Mouse (Mus musculus) fat pad, adult 2 months (tissue): ENCODE measurements around the gene Cfap45.

ENCODE experiments used
- DNase-seq: peaks from one replicate; pipeline ENCODE4 v3.0.0-alpha.2; 2011; ENCODE audit warnings: low read depth, low spot score; ENCODE audit errors: extremely low read depth

The Cfap45 gene

GRCm38 (mm10) chr1:172493516-172493915 lies 27.1 kb upstream of the Cfap45 start:
- DNase-seq = no peak

- DNase-seq = no peak
These were observed 24.6 kb upstream of the Cfap45 start for GRCm38 (mm10) chr1:172496030-172496429.

DNA sequence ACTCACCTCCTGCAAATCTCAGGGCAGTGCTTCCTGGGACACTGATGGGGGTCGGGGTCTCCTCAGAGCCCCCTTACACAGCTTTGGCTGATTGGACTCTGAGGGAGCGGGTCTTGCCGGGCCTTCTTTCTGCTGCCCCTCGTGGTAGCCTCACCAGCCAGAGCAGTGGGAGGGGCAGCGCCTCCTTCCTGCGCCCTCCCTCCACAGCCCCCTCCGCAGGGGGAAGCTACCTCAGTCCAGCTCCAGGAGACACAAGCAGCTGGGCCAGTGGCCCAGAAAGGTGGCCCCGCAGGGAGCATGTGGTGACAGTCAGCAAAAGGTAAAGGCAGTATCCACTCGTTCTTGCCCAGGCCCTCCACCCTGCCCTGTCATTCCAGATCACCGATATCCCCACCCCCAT lies 23.2 kb upstream of the Cfap45 start:
- no peak for DNase-seq

- DNase-seq = no peak
These were observed 20.7 kb upstream of the Cfap45 start, which contains the start of gene Tagln2 for GRCm38 (mm10) chr1:172499765-172500441. Tagln2 (plus strand) TSS chr1:172500047.

GRCm38 (mm10) chr1:172500451-172501370 lies 19.9 kb upstream of the Cfap45 start:
- no peak for DNase-seq

DNA sequence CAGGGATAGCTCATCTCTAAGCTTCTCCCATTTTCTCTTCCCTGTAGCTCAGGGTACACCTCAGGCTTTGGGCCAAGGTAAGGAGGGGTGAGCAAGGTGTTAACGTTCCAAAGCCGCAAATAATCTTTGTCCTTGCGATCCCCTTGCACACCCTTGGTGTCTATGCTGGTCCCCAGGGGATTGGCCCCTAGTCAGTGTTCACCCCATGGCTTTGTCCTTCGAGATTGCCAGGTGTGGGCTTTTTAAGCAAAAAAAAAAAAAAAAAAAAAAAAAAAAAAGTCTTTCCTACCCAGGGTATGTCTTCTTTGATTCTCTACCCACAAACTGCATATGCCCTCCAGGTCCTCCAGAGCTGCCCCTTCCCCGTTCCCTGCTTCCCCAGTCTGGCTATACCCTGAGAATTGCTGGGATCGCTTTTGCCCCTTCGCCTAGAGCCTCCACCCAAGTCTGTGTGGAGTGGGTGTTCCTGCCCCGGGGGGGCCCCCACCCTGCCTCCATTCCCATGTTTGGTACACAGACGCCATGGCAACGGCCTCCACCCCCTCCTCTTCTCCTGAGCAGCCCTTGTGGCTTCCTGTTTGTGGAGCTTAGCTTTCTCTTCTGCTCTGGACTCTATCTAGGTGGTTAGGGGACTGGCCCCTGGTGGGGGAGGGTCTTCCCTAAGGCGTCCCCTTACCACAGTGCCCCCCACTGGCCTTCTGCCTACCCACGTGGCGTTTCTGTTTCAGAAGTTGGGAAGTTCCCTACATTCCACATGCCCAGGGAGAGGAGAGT lies 19.0 kb upstream of the Cfap45 start:
- DNase-seq = no peak

DNA sequence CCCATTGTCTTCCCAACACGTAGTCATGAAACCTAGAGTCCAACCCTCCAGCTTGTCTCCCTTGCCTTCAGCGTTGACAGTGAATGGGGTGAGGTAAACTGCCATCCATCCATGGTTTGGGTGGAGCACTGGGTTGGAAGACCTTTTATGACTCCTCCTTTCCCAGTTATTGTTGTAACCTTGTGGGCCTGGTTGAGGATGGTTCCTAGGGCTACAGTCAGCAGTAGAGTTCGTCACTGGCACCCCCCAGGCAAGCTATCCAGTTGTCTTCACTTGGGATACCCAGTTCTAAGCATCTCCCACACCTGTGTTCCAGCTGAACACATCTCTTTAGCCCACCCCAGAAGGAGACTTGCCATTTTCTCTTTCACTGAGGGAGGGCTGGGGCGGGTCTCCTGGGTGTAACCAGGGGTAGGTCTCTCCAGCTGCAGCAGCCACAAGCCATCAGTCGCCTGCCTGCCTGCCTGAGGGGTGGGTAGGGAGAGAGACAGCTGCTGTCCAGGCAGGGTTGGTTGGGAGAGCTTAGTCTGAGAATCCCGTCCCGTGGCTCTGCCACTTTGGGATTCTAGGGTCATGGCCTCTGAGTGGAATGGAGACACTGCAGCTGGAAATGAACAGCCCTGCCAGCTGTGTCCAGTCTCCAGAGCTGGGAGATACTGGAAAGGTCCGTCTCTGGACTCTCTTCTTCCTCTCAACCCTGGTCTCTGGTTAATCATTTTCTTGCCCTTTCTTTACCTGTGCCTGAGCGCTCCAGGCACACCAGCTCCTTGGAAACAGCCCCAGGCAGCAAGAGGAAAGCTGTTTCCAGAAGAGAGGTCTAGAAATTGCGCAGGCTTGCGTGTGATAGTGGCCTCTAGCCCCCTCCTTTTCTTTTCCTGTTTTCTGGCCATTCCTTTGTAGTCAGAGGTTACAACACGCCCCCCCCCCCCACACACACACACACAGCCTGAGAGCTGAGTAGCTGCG lies 18.2 kb upstream of the Cfap45 start:
- no peak for DNase-seq

DNA sequence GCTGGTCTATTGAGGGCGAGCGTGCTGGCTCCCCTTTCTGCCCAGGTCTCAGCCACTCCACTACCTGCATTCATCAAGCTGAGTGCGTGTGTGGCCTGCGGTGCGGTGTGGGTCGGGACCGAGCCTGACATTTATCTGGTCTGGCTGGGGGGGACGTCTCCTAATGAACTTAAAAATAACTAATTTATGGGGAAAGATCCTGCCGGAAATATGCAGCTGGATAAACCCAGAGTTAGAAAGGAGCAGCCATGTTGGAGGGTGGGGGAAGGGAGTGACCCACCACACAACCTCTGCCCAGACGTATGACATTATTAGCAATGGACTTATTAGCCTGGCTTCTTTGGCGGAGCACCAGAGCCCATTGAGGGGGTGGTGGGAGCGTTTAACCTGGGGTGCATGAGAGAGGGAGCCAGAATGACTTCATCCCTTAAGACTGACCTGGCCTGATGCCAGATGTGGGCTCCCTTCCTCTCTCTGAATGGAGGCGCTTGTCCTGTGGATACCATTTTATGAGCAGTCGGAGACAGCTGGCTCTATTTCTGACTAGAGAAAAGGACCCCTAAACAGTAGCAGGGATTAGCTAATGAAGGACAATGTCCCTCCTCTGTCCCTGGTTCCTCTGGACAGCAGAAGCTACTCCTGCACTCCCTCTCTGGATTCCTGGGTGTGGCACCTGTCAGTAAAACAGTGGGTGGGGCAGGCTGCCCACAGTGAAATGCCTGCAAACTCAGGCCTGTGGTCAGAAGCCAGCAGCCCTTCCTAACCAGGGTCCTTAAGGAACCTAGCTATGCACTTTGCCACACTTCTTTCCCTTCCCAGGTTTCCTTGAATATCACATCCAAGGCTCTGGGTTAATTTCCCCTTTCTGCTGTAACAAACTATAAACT lies 17.2 kb upstream of the Cfap45 start:
- no peak for DNase-seq

DNA sequence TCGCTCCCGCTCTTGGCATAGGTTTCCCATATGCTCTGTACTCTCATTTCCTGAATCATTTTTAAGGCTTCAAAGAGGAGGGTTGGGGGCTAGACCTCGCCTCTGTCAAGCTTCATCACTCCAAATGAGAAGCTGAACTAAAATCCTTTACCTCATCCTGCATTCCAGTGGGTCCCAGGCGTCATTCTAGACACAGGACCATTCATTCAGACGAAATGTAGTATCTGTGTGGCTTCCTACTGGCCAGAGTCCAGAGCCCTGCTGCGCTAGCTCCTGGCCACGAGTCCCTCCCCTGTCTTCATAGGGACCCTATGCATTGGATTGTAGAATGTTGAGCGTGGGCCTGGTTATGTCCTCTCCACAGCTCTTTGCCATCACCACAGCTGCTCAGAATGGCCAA lies 15.8 kb upstream of the Cfap45 start:
- DNase-seq = no peak

- DNase-seq = no peak
These were observed 13.6 kb upstream of the Cfap45 start for GRCm38 (mm10) chr1:172507001-172507400.

GRCm38 (mm10) chr1:172507701-172508100 lies 12.9 kb upstream of the Cfap45 start:
- no peak for DNase-seq

DNA sequence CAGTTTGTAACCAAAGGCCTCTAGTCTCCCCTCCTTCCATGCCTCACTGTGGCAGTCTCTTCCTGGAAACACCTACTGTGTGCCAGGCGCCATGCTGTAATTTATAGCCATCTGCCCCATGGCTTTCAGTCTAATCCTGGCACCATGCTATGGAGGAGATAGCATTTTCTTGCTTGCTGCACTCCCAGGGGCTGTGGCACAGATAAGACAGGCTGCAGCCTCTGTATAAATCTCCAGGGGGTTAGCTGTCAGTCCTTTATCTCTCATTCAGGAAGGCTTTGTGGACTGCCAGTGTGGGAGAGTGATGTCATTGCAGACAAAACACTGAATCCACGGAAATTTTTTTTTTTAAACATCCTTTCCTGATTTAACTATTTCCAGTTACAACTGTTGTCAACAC lies 12.4 kb upstream of the Cfap45 start:
- DNase-seq = no peak

GRCm38 (mm10) chr1:172509235-172509634 lies 11.4 kb upstream of the Cfap45 start:
- DNase-seq = no peak

- no peak for DNase-seq
These were observed 10.6 kb upstream of the Cfap45 start for GRCm38 (mm10) chr1:172509983-172510382.

DNA sequence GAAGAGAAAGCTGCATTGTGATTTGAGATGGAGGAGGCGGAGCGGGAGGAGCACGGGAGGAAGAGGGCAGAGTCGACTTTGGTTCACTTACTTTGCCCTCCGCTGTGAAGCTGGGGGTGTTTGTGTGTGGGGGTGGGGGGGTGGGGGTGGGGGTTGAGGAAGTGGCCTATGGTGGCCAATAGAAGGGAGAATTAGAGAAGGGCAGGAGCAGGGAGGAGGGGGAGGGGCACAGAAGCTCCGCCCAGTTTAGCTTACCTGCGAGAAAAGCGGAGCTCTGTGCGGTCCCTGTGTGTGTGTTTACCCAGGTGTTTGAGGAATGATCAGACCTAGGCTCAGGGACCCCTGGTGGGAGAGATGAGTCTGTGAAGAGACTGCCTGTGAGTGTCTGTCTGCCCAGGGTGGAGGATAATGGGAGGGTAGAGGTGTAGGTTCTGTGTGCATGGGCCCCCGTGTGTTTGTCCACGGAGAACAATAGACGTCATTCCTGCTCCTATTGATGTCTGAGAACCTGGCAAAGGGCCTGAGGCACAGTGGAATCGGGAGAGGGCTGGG lies 10.1 kb upstream of the Cfap45 start:
- DNase-seq = no peak

DNA sequence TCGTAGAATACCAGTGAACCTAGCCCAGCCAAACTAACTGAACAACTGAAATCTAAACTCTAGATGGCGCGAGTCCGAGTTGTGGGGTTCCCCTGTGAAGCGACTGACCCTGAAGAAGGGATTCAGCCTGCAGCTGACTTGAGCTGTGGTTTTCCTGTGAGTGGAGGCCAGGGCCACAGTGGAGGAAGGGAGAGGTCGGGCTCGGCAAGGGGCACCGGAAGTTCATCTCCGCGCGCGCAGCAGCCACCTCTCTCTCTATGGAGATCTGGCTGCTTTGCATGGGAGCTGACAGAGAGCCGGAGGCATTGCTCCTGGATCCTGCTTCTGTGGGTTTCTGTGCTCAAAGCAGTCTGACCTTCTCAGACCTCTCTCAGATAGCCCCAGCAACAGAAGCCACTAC lies 7.6 kb upstream of the Cfap45 start:
- DNase-seq = no peak

DNA sequence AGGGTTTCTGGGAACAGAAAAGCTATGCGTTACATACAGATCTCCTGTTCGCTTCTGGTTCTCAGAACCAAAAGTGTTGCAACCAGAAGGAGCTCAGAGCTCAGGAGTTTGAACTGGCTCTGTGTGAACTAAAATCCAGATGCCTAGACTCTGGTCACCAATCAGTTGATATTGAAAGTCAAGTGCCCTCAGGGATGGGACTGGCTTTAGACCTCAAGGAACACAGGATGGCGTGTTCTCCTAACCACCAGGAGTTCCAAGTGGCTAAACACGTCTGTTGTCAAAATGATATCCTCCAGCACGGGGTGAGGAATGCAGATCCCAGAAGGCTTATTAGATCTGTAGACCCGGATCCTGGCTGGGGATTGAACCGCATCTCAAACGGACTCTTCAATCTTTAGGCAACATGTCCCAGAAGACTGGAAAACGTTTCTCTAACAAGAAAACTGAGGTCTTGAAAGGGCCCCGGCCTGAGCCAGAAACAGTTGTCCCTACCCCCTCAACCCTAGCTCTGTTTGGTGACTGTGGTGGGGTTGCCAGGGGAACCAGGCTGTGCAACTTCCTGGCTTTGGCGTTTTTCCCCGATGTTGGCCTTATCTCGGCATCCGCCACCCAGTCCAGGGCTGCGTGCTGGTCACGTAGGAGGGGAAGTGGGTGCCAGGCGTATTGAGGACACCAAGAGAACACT lies 6.9 kb upstream of the Cfap45 start:
- DNase-seq = no peak

- DNase-seq = no peak
These were observed 6.4 kb upstream of the Cfap45 start for GRCm38 (mm10) chr1:172514213-172514529.
